Mouse (Mus musculus): Measurements from ENCODE around the gene Hebp2.

The Hebp2 gene

GRCm38 (mm10) chr10:18510663-18511062 lies 35.2 kb downstream of the Hebp2 start:
- no peak for DNase-seq (ENCODE audit: low read depth, low spot score)

DNA sequence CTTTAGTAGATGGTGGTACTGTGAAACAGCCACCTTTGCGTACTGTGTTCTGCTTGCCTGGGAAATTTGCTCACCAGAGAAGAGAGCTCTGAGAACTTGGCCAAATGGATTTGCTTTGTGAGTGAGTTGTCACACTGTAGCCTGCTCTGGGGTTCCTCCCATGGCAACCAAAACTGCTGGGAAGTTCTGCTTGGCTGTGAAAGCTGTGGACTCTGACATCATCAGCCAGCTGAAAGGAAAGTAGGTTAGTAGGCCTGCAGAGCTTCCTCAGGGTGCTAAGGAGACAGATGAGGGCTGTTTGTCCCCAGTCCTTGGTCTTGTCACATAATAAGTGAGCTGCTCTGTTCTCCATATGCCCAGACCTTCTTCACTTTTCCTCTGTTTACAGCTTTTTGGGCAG lies 37.3 kb downstream of the Hebp2 start:
- DNase-seq (ENCODE audit: low read depth, low spot score): no peak

GRCm38 (mm10) chr10:18507869-18508473 lies 37.9 kb downstream of the Hebp2 start:
- no peak for DNase-seq (ENCODE audit: low read depth, low spot score)

GRCm38 (mm10) chr10:18506501-18506946 lies 39.4 kb downstream of the Hebp2 start:
- DNase-seq (ENCODE audit: low read depth, low spot score): no peak

DNA sequence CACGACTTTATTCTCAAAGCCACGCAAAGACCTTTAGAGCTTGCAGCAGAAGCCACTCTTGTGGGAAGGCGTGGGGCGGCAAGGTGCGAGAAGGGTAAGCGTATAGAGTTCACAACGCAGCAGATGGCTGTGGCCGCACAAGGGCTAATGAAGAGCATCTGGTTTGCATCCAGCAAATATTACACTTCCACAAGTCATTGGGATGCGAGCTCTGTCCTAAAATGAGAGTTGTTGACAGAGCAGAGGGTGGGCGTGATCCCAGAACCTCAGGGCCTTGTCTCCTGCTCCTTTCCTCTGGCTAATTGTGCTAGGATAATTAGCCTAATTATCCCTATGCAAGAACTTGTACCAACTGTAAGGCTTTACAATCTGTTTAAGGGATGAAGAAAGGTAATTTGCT lies 40.2 kb downstream of the Hebp2 start:
- DNase-seq (ENCODE audit: low read depth, low spot score): no peak

DNA sequence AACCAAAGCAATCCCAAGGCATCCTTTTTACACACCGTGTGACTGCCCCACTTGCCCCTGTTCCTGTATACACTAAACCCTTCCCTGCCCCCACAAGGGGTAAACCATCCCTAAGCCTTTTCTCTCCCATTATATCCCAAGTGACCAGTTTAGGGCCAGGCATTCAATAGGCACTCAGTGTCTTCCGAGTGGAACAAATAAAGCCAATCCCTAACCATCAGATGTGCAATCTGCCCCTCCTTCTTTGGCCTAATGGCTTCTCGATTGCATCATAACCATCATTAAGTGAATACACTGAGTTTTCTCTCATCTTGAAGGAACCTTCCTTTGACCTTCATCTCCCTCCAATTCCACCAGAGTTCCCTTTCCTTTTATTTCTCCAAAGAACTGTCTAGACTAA lies 43.9 kb downstream of the Hebp2 start:
- DNase-seq (ENCODE audit: low read depth, low spot score): no peak

DNA sequence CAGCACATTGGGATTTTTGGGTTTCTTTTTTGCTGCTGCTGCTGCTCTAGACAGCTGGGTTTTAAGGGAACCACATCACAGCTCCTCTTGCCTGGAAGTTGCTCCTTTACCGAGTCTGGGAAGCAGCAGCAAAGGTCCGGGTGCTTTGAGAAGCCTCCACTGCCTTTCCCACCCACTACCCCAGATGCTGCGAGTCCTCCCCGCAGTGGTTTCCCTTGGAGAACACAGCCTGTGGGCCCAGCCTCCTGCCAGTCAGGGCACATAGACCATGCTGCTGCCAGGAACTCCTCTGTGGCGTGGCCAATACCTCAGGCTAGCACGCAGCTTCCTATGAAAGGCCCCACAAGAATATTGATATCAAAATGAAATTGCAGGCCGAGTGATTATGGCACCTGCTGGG lies 48.8 kb downstream of the Hebp2 start:
- DNase-seq (ENCODE audit: low read depth, low spot score): no peak

DNA sequence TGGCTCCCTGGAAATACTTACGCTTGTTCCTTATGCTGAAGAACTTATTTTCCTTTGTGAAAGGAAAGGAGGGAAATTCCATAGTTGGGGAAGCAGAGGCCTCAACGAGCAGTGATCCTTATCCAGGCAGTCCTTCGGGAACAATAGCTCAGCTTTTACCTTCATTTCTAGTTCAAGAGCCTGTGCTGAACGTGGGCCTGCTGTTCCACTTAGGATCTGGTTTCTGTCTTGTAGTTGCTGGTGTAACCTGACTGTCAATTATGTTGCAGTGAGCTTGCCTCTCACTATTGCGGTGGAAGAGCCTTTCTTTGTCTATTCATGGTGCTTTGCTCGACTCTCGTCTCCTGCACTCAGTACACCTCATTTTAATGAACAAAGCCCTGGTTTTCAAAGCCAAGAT lies 51.6 kb downstream of the Hebp2 start:
- no peak for DNase-seq (ENCODE audit: low read depth, low spot score)

GRCm38 (mm10) chr10:18493010-18493894 lies 52.6 kb downstream of the Hebp2 start:
- DNase-seq (ENCODE audit: low read depth, low spot score): no peak

GRCm38 (mm10) chr10:18491952-18492351 lies 53.9 kb downstream of the Hebp2 start:
- DNase-seq (ENCODE audit: low read depth, low spot score): no peak

- DNase-seq (ENCODE audit: low read depth, low spot score): no peak
These were observed 55.9 kb downstream of the Hebp2 start for GRCm38 (mm10) chr10:18489936-18490335.
